Mouse (Mus musculus) thymus, postnatal 25 days (tissue): ENCODE data around the gene Pdlim7.
A peak's percentile ranks its signal among the peaks of the same experiment; 100 is the strongest.

Source experiments
- DNase-seq: peaks from one replicate; pipeline ENCODE4 v3.0.0; 2022

The Pdlim7 gene

DNA sequence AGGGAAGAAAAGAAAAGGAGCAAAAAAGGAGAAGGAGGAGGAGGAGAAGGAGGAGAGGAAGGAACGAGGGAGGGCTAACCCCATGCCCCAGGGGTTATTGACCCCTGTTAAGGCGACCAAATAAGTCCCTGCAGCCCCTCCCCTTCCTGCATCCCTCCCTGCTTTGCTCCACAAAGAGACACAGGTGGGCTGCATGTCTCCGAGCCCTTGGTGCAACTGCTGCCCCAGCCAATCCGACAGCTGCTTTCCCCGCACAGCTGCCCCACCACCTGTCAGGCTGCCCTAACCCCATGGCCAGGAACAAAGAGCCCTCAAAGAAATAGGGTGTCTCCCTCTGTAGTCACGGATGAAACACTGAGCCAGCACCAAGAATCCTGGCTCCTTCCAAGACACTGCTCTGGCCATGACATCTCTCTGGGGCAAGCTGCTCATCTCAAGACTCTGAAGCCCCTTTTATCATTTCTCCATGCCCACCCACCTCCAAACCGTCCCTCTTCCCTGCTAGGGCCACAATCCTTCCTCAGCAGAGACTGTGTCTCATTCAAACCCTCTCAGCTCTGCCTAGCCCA is 28.9 kb downstream of the Pdlim7 start:
- DNase-seq: peak; percentile 52

DNA sequence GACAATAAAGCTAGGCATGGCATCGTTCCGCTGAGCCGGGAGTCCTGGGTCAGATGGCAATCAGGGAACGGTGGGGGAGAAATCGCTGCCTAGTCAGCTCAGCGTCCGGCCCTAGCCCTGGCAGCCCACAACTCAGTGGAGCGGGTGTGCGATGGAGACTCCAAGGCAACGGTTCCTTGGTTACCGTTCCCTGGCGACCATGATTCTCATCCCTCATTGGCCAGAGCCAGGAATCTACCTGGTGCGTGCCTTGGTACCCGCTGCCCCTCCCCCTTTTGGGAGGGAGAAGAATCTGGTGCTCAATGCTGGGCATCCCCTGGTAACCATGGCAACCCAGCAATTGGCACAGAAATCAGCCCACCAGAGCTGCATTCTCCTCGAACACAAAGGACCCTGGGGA is 29.9 kb downstream of the Pdlim7 start:
- DNase-seq: no peak

DNA sequence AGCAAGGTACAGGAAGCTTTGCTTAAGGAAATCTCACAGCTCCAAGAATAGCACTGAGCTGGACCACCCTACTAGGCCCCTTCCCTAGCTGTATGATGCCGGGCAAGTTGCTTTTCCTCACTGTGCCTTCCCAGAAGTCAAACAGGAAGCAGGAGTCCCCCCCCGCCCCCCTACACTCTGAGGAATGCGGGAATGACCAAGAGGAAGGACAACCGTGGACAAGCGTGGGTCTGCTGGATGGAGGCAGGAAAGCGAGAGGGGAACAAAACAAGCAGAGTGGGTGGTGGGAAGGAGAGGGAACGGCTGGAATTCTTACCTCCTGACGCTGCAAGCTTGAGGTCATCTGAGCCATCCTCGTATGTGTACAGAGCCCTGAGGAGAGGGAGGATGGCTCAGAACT is 30.4 kb downstream of the Pdlim7 start:
- DNase-seq: no peak

DNA sequence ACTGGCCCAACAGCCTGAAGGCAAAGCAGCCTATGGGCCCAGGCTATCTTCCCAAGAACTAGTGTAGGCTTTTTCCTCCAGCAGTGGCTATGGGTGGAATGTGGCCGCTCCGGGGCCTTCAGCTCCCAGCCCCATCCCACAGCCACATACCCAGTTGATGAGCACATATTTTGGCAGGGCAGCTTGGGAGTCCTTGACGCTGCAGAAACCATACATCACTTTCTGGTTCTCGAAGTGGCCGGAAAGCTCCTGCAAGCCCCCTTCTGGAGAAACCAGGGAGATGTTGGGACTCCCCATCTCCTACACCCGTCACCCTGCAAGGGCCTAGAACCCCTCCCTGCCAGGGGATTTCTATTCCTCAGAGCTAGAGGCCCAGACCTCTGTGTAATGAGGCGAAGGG is 30.9 kb downstream of the Pdlim7 start:
- DNase-seq: no peak

DNA sequence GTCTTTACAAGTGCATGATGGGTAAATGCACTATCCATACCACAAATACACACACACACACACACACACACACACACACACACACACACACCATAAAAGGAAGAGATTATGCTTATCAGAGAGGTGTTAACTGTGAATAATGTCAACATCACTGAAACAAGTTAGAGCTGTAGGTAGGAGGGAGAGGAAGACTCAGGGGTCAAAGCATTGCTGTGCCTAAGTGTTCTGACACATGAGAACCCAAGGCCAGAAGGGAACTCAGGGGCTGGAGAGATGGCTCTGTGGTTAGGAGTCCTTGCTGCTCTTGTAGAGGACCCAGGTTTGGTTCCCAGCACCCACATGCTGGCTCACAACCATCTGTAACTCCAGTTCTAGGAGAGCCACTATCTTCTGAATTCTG is 33.5 kb downstream of the Pdlim7 start:
- no peak for DNase-seq

DNA sequence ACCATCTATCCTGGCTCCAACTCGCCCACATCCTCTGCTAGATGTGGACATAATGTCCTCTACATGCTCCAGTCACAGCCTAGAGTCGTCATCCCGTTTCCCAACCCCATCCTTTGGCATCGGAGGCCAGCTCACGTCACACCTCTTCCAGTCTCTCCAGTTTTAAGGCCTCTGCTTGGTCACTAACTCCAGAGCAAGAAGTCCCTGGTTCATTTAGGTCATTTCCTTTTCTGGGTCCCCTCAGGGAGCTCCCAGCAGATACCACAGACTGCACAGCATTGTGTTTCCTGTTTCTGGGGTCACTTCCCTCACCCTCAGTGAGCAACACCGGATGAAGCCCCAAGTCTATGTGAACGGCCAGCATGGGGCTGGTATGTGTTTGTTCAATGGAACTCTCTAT is 34.5 kb downstream of the Pdlim7 start:
- DNase-seq: no peak

DNA sequence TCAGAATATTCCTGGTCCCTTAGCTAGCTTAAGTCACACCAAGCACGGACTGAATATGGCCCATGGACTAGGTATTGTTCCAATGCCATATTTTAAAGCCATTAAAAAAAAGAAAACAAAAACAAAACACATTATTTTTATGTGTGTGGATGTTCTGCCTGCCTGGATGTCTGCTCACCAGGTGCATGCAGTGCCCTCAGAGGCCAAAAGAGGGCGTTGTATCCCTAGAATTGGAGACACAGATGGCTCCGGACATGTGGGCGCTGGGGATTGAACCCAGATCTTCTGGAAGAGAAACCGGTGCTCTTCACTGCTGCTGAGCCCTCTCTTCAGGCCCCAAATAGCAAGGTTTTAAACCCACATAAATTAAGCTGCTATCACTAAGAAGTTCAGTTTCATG is 35.4 kb downstream of the Pdlim7 start:
- DNase-seq: peak; percentile 34

DNA sequence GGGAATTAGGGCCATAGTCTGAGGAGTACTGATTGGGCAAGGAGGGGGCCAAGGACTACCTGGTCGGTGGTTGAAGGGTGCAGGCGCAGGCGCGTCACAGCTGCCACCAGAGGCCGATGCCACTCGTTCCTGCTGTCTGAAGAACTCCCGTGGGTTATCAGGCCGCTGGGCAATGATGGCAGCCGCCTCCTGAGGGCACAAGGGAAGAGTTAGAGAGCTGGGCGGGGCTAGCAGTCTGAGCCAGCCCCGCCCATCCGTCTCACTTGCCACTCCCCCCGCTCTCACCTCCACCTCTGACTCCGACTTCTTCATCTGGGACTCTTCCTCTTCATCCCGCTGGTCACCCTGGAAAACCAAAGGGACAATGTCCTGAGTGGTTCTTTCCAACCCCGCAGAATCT is 36.0 kb downstream of the Pdlim7 start:
- DNase-seq: no peak

DNA sequence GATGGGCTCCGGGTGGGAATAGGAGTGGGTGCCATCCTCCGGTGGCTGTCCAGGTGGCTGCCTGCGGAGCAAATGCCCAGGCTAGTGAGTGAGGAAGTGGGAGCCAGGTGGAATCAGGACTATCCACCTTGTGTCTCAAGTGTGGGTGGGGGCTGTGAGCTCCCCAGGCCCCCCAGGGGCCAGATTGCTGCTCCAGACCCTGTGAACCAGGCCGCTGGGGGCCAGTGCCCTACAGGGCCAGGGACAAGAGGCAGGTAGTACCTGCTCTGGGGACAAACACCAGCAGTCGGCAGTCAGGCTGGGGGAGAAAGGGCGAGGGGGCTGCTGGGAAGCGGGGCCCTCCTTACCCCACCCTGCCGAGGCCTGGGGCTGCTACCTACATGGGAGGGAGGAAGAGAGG is 37.2 kb downstream of the Pdlim7 start:
- DNase-seq: no peak

DNA sequence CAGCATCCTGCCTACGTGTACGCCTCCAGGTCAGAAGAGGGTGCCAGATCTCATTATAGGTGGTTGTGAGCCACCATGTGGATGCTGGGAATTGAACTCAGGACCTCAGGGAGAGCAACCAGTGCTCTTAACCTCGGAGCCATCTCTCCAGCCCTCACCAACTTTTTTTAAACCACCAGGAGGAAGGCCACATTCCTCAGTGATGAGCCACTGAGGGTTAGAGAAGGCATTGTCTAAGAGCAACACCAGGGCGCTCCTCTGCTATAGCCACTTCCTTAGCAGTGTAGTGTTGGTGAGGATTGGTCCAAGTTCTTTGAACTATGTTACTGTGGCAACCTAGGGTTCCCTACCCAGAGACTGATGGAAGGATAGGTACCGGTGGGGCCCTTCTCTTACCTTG is 37.7 kb downstream of the Pdlim7 start:
- no peak for DNase-seq

DNA sequence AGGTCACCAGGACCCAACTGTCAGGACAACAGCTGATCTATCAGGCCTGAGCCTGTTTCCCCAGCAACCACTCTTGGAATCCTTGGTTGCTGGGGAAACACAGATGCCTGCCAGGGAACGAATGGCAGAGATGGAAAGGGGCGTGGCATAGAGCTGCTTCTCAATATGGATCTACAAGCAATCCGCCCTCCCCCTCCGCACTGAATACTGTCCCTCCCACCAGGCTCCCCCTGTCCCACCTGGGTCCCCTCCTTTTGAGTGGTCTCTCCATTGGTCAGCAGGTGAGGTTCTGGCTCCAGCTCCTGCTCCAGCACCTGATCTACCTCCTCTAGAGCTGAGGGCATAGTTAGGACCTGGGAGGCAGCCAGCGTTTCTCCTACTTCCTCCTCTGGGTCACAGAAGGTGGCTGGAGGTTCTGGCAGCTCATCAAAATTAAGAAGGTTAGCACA is 38.8 kb downstream of the Pdlim7 start:
- no peak for DNase-seq

DNA sequence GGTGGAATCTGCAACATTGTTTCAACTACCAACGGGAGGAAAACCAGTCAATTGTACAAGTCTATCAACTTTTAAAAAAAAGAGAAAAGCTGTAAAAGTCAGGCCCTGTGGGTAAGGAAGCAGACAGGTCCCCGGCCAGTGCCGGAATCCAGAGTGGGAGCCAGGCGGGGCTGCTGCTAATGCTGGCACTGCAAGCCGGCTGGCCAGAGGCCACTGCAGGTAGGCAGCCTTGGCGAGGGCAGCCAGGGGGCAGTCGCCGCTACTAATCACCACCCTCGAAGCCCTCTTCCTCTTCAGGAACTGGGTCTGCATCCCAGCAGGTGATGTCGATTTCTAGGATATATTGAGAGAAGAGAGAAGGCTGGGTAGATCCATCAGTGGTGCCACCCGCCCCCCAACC is 39.5 kb downstream of the Pdlim7 start:
- DNase-seq: no peak

DNA sequence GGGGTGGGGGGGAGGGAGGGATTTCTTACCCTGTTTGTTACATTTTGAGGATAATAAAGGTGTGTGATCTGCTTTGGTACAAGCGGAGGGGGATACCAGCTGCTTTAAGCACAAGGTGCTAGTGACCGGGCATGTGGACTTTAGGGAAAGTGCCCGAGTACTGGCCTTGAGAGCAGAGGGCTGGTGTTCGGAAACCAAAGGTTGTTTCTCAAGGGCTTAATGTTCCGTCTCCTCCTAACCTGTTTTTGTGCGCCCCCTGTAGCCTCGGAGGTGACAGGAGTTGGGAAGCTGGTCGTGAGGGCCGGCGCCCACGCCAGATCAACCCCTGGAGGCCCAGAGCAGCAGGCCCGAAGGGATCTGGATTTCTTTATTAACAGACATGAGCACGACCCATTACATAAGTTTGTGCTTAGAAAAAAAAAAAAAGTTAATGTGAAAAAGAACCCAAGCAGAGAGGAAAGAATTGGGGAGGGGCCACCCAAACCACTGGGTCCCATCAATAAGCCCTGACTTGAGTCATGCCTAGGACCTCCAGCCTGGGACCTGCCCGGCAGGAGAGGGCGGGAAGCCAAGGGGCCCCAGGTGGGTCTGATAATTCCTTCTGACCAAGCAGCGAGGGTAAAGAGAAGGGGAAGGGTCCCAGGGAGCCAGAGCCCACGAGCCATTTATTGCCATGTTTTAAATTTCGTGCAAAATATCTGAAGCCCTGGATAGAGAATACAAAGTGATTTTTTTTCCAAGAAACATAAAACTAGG is 40.2 kb downstream of the Pdlim7 start:
- DNase-seq: peak; percentile 61

DNA sequence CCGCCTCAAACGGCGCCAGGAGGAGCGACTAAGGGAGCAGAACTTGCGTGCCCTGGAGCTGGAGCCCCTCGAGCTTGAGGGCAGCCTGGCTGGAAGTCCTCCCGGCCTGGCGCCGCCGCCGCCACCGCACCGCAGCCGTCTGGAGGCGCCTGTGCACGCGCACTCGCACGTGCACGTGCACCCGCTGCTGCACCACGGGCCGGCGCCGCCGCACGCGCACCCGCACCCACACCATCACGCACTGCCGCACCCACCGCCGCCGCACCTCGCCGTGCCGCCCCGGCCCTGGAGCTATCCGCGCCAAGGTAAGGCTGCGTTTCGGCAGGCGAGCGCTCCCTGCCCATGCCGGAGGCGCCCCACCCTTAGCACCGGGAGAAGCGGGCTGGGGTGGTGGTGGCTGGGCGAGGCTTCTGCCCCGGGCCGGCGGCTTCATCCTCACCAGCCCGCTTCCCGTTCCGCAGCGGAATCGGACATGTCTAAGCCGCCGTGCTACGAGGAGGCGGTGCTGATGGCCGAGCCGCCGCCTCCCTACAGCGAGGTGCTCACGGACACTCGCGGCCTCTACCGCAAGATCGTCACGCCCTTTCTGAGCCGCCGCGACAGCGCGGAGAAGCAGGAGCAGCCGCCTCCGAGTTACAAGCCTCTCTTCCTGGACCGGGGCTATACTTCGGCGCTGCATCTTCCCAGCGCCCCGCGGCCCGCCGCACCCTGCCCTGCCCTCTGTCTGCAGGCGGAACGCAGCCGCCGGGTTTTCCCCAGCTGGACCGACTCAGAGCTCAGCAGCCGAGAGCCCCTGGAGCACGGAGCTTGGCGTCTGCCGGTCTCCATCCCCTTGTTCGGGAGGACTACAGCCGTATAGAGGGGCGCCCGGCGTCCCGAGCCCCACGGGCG is 41.1 kb downstream of the Pdlim7 start:
- peak; percentile 56 for DNase-seq

DNA sequence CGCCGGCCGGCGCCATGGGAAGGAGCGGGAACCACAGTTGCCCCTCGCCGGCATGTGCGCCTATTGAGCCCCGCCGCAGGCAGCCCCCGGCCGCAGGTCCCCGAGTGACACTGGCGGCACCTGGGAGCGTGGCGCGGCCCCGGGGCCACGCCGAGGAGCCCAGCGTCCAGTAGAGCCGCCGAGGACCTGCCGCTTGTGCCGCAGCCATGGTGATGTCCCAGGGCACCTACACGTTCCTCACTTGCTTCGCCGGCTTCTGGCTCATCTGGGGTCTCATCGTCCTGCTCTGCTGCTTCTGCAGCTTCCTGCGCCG is 41.7 kb downstream of the Pdlim7 start:
- DNase-seq: peak; percentile 33

DNA sequence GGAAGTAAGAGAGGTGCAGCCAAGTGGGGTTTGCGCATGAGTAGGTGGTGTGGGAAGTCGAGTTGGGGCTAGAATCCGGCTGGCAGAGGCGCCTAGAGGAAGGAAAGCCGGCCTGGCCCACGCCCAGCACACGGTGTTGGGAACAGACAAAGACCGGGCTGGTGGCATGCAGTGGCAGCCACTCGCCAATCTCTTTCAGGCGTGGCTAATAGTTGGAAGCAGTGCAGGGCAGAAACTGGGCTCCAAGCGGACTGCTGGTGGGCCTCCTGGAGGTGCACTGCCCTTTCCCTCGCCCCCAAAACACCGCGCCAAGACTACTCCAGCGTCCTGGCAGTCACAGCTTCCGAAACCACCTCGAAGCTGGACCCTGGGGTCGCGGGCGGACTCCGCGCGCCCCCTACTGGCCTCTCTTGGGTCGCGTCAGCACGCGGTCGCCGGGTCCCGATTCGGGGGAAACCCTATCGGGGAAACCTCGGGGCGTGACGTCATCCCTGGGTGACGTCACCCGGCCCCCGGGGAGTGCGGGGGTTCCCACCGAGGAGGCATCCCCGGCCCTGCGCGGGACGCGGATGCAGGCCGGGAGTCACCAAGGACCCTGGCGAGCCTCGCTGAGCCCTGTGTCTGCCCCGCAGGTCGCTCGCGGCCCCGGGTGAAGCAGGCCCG is 42.2 kb downstream of the Pdlim7 start:
- peak; percentile 85 for DNase-seq

DNA sequence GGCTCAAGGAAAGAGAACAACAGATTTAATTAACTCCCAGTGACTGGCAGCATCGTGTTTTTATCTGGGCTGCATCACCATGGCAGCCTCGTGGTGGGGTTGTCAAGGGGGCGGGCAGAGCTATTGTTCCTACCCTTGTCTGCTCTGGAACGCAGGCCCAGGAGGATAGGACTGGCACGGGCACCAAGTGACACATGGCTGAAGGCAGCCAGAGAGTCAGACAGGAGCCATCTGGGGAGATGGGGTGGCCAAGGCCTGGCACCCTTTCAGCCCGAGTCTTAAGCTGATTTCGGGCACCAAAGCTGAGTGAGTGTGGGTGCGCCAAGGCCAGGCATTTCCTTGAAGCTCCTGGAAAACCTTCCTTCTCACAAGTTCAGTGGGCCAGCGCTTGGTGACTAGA is 43.1 kb downstream of the Pdlim7 start:
- no peak for DNase-seq

DNA sequence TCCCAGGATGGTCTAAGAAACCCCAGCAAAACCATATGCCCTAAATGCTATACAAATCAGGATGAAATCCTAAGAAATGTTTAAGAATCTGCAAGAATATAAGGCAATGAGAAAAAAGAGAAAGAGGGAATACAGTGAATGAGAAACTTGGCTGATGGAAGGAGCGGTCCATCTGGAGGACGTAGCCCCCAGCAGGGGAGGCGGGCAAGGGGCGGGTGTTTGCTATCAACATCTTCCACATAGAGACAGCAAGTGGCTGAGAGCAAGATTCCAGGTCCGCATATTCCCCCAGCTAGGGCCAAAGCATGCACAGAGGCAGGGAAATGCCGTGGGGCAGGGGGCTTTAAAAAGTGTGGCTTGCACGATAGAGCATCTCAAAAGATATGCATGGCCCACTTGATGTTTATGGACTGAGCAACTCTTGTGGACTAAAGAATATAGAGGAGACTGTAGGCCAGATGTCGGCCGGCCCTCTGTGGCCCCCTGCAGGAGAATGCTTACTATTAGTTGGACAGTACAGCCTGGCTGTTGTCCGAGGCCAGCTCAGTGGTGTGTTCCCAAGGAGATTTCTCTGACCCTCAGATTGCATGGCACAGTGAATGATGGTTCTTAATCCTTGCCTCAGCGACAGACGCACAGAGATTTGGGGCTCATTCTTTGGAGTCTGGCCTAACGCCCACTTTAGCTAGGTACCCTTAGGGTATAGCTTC is 44.5 kb downstream of the Pdlim7 start:
- DNase-seq: no peak

DNA sequence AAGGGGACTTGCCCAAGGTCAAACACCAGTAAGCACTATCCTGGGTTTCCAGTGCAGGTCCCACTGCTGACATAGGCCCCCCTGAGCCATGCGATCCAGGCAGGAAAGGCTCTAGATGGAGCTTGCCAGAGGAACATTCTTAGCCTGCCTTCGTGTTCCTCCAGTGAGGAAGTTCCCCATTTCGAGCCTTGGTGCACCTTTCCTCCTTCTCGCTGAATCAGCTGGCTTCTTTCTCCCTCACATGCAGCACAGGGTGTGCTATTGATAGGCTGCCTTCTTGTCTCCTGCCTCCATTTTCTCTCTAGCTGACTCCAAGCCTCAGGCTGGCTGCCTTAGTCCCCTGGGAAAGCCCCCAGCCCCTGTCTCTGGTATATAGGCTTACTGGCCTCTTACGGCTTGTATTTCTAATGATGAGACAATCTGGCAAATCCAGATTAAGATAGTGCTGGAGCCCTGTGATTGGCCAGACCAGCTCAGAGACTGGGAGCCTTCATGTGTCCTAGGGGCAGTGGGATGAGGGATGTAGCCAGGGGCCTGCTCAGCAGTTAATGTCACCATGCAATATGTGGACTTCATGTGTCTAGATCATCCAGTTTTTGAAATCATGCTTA is 47.5 kb downstream of the Pdlim7 start:
- DNase-seq: no peak

DNA sequence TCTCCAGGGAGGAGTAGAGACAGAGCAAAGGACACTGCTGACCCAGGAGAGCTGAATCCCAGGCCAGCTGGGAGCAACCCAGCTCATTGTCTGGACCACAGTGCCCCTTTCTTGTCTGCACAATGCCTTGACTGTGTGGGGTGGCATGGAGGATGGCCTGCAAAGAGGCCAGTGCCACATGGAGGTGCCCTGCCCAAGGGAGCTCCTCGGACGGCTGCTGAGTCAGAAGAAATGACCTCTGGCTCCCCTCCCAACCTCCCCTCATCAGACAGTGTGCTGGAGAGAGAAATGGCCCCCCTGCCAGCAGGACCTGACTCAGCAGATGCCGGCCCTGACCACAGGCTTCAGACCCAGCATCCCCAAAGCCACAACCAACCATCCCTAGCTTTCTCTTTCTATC is 48.3 kb downstream of the Pdlim7 start:
- no peak for DNase-seq

DNA sequence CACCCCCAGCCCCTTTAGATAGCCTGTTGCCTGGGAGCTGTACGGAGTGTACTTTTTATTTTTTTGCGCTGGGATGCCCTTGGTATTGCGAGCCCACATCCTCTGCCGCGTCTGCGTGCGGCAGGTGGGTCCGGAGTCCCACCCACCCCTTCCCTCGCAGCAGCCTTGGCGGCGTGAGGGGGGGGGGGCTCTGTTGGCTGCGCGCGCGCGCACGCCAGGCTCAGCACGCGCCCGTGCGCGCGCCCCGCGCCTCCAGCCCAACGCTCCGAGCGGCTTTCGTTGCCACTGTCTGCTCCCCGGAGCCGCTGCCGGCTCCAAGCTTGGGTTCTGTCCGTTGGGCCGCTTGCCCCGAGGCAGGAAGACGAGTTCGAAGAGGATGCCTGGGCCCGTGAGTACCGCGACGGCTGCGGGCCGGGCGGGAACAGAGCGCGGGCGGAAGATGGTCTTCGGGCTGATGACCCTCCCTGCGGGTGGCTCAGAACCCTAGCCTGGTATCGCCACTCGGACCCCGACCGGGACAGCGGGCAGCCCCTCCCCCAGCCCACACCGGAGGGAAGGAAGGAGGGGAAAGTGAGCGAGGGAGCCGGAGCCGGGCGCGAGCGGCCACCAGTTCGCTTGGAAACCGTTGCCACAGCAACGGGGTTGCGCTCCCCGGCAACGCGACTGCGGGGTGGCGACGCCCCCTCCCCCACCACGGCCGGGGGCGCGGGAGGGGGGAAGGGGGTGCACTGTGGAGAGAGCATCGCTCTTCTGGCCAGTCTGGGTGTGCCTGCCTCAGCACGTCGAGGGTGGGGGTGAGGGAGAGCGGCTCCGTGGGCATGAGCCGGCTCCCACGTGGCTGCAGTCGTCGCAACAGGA is 49.2 kb downstream of the Pdlim7 start, which contains the start of gene Prr7:
TSS of gene Prr7 (plus strand) at position 241 of the 858 bp plus-strand sequence.
- DNase-seq: peak; percentile 72
